Mouse (Mus musculus): ENCODE data around the gene Slc38a3. TPM values are rescaled to one million over a fixed set of nuclear protein-coding genes. Genes with fewer than 3 reads are reported as not detected.

The Slc38a3 gene
- total RNA-seq, 2 experiments from 2014 or later = 42.0 to 95.1 TPM

- DNase-seq = peak; percentile 65
Observed at GRCm38 (mm10) chr9:107618778-107619545, 50.4 kb downstream of the Slc38a3 start.

GRCm38 (mm10) chr9:107618098-107618497 lies 51.2 kb downstream of the Slc38a3 start:
- no peak for DNase-seq

DNA sequence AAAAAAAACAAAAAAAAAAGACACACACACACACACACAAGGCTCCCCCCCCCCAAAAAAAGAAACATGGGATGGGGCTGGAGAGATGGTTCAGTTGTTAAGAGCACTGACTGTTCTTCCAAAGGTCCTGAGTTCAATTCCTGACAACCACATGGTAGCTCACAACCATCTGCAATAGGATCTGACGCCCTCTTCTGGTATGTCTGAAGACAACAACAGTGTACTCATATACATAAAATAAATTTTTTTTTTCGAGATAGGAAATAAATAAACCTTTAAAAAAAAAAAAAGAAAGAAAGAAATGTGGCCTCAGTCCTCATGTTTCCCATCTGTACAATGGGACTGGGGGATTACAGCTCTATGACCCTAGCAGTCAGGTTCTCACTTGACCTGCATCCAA lies 51.9 kb downstream of the Slc38a3 start:
- DNase-seq = no peak

- DNase-seq = no peak
Observed at GRCm38 (mm10) chr9:107615035-107615434, 54.3 kb downstream of the Slc38a3 start.

GRCm38 (mm10) chr9:107612945-107613569 lies 56.3 kb downstream of the Slc38a3 start:
- DNase-seq = no peak

- DNase-seq = peak; percentile 100
Observed at GRCm38 (mm10) chr9:107612191-107612944, 57.0 kb downstream of the Slc38a3 start.

GRCm38 (mm10) chr9:107611456-107612190 lies 57.7 kb downstream of the Slc38a3 start:
- no peak for DNase-seq

- DNase-seq = no peak
Observed at GRCm38 (mm10) chr9:107609433-107609830, 59.9 kb downstream of the Slc38a3 start.

DNA sequence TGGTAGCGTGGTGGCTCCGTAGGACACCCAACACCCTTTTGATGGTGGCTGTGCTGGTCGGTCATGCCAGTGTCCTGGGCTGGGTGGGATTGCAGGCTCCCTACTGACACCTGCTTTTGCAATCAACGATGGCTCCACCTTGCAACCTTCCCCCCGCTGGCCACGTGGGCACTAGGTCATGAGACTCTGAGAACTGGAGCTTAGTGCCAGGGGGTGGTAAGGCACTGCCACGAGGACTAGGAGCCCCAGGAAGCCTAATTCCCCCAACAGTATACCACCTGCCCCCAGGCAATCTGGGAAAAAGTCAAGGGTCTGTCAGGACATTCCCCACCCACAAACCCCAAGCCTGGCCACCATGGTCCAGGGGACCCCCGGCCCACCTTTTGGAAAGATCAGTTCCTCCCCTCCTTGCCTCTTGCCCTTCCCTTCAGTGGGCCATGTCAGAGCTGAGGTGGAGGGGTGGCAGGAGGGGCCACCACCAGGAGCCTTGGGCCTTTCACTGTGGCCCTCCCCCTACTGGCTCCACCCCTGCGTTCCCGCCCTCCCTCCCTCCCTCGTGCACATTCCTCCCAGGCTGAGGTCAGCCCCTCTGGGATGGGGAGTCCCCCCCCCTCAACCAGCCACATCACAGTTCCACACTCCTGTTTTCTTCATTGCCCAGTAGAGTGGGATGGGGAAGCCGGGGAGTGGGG lies 60.4 kb downstream of the Slc38a3 start, which contains the start of gene Sema3b:
TSS of gene Sema3b (minus strand) at position 489 of the 692 bp plus-strand sequence.
- DNase-seq = no peak

GRCm38 (mm10) chr9:107607653-107608245 lies 61.6 kb downstream of the Slc38a3 start:
- DNase-seq = no peak

GRCm38 (mm10) chr9:107607036-107607435 lies 62.3 kb downstream of the Slc38a3 start:
- DNase-seq = no peak

DNA sequence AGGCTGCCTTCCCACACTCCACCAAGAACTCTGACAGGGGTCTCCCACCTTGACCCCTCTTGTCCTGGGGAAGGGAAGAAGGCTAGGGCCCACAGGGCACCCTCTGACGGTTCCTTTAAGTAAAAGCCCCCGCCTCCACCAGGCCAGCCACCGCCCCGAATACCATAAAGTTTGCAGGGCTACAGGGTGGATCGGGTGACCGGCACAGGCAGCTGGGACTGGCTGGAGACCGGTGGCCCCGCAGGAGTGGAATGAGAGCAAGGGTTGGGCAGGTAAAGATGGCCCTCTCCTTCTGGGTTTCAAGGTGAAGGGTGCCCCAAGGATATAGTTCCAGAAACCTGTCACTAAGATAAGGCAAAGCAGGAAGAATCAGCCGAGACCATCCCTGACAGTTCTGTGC lies 62.7 kb downstream of the Slc38a3 start:
- DNase-seq = no peak

DNA sequence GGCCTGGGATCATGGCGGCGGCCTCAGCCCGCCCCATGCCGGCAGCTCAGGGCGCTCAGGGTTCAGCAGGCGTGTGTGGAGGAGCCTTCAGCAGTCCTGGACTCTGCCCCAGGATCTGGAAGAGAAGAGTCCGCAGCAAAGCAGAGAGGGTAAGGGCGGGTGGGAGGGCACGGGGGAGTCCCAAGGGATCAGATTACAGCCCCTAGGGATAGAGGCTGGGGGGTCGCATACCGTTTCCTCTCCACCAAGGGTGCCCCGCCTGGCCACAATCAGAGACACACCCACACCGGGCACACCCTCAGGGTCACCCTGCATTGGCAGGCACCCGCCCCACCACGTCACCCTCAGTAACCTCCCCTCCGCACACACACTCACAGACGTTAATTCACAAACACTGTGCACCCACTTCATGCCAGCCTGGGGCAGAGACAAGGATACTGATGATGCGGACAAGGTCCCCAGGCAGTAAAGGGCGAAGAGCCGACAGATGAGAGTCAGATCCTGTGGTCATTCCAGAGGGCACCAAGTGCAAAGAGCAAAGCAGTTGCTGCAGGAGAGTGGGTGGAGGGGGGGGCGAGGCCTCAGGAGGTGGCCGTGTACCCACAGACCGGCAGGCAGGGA lies 64.2 kb downstream of the Slc38a3 start:
- peak; percentile 70 for DNase-seq

GRCm38 (mm10) chr9:107603251-107603650 lies 66.1 kb downstream of the Slc38a3 start:
- no peak for DNase-seq

GRCm38 (mm10) chr9:107602068-107602648 lies 67.2 kb downstream of the Slc38a3 start:
- DNase-seq = peak; percentile 98

DNA sequence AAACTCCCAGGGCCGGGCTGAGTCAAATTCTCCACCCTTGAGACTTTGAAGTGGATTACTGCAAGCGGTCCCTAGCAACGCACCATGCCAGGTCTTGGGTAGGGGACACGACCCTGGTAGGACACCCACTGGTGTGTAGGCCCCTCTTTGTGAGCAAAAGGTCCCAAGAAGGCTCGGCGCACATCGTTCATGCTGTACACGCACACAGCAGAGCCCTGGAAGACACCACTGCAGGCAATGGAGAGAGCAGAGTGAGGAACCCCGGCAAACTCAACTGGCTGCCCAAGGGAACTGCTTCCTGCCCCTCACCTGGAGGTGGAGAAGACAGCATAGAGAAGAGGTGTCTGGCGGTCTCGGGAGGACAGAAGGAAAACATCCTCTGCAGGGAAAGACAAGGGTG lies 68.1 kb downstream of the Slc38a3 start:
- DNase-seq = no peak

- DNase-seq = no peak
Observed at GRCm38 (mm10) chr9:107600745-107601144, 68.6 kb downstream of the Slc38a3 start.
